Comparison of ENCODE assay signal across 8 mouse cellular contexts in the genomic region with DNA sequence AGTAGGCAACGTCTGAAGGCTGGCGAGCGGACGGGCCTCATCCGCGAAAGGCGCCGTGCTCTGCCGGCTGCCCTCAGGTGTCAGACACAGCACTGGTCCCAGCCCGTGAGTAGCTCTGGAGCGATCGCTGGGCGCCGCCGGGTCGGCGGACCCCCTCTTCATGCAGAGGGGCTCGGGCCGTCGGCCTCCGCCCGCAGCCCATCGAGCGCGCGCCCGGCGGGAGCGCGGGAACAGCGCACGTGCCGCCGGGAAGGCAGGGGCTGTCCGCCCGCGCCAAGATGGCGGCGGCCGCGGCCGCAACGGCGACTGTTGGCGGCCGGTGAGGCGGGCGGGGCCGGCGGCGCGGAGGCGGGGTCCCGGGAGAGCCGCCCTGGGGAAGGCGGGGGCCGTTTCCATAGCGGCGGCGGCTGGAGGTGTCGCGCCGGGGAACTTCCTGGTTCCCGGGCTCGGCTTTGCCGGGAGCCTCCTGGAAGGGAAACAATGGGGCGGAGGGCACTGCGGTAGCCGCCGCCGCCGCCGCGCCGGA. TPM values are rescaled to one million over a fixed set of nuclear protein-coding genes. Genes with fewer than 3 reads are reported as not detected.
DNase-seq lines count a peak whose midpoint lies in the region; ATAC-seq lines count a peak whose summit lies in the region.

A gene (plus strand): TSS at position 292 of the 526 bp plus-strand sequence.

- peak within 1 kb of the TSS; percentile 70 for H3K4me2 ChIP-seq in hindbrain, embryonic 11.5 days (replicated peaks; ENCODE audit: low read depth, low read length)

- H3K4me1 ChIP-seq in hindbrain, embryonic 11.5 days (replicated peaks; ENCODE audit: control insufficient read depth, insufficient read depth, low read length), result no peaks in the 10 kb centered on the region; the same call in 1 of the 2 replicates

- peak within 1 kb of the TSS; percentile 98 for H3K27ac ChIP-seq in hindbrain, embryonic 11.5 days (ENCODE audit: low read depth, low read length)

- peak; percentile 91 for DNase-seq in Muller cell, postnatal 12 days (ENCODE audit: inconsistent ontology term)
- DNase-seq in cerebellum, adult 9-11 months, result peak; percentile 84
- DNase-seq in frontal cortex, adult 2 months (ENCODE audit: extremely low spot score in 1 of 2, low spot score in 1 of 2), result peak in 1 of 2 experiments; percentile 80
- peak; percentile 88 for DNase-seq in hindbrain, embryonic 11.5 days (ENCODE audit: low spot score)
- DNase-seq in layer of hippocampus, postnatal 14 days (ENCODE audit: low spot score in 2 of 2), result peak; percentile 78 to 81
- peak; percentile 93 for DNase-seq in lung, postnatal 10 days
- peak; percentile 91 for DNase-seq in ovary, postnatal 14 days (ENCODE audit: low spot score)
- peak; percentile 67 to 70 for DNase-seq in thymus, postnatal 10 days (ENCODE audit: low spot score in 2 of 2)

- no peaks in the 10 kb centered on the region for H3K27me3 ChIP-seq in hindbrain, embryonic 11.5 days (ENCODE audit: control insufficient read depth, insufficient read depth, low read length)

- no peaks in the 10 kb centered on the region for H3K36me3 ChIP-seq in hindbrain, embryonic 11.5 days (ENCODE audit: control insufficient read depth, insufficient read depth, low read length)

- 0% methylated on average over 27 of the region's 75 CpGs for WGBS in hindbrain, embryonic 11.5 days

- ATAC-seq in hindbrain, embryonic 11.5 days (ENCODE audit: low FRiP score), result peak; percentile 89

- no peaks in the 10 kb centered on the region for H3K9me3 ChIP-seq in hindbrain, embryonic 11.5 days (ENCODE audit: control insufficient read depth, low read length)

- H3K9ac ChIP-seq in hindbrain, embryonic 11.5 days (ENCODE audit: low read depth, low read length), result peak within 1 kb of the TSS; percentile 97

- H3K4me3 ChIP-seq in hindbrain, embryonic 11.5 days (ENCODE audit: low read depth, low read length), result peak within 1 kb of the TSS; percentile 91

RNA-seq across cellular contexts. Expression of the gene that starts here (rescaled TPM):
- polyA plus RNA-seq in frontal cortex, adult 2 months (2012; rRNA removed), result 10.3 and 10.9 TPM in 2 replicates
- polyA plus RNA-seq in hindbrain, embryonic 11.5 days (2014; fragmentation: Nextera tagmentation; extraction: Ambion mirVana), result 12.9 and 15.8 TPM in 2 replicates
- total RNA-seq in layer of hippocampus, postnatal 14 days (2021), result 10 to 100 TPM; 23.2 to 25.0 TPM
